Mouse (Mus musculus): ENCODE measurements around the gene Alkbh4. TPM values are rescaled to one million over a fixed set of nuclear protein-coding genes. Genes with fewer than 3 reads are reported as not detected.

Gene Alkbh4
- polyA plus RNA-seq, 1 experiment from 2014 or later, result 16.5 TPM

DNA sequence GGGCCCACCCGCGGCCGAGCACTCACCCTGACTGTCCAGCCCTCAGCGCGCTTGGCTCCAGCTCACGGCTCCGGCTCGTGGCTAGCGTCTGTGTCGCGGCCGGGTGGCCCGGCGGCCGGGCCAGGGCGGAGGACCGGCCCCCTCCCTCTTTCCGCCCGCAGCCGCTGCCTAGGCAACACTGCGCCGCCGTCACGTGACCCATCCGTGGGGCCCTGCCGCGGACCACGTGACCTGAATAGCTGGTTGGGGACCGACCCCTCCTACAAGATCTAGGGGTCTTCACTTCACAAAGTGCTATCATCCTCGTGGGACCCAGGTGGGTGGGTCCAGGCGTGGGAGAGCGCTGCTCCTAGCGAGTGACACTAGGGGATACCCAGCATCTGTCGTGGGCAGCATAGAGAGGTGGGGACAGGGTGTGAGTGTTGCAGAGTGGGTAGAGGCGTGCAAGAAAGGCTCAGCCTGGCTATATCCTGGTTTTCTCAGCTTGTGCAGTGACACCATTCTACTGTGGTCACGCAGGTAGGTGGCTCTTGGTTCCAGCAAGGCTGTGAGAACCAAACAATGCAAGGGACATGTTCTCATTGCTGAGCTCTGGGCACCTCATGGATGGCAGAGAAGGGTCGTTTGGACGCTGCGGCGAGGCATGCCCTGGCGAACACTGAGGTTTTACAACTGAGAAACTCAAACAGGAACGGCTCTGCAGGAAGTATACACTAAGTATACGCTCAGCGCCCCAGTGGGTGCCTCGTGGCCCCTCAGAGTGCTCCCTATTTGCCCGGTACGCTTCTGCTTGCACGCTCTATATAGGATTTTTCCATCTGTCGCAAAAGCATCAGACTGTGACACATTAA, 34.8 kb downstream of the Alkbh4 start, which contains the start of gene Orai2:
Gene Orai2 (minus strand): TSS at position 202 of the 851 bp plus-strand sequence.
- WGBS, result 3% methylated on average over 49 of the region's 49 CpGs

GRCm38 (mm10) chr5:136171363-136172341, 35.7 kb downstream of the Alkbh4 start:
- Histone ChIP-seq H3K4me3 (replicated peaks) (peak overlapping the region; percentile 59), H3K9me3 (no peaks in the 10 kb centered on the region), H3K4me1 (peaks cover 22% of the 10 kb centered on the region), H3K36me3 (no peaks in the 10 kb centered on the region), H3K9ac (no peak overlapping the region), H3K27ac (peak overlapping the region; percentile 73), H3K27me3 (replicated peaks) (no peaks in the 10 kb centered on the region), H3K4me2 (peak overlapping the region; percentile 95)
- no peak for ATAC-seq (ENCODE audit: insufficient read depth, low FRiP score, low read depth)
- 29% methylated on average over 17 of the region's 17 CpGs for WGBS

More for the DNA sequence above, 34.8 kb downstream of the Alkbh4 start, which contains the start of gene Orai2:
- no peaks in the 10 kb centered on the region for H3K9me3 ChIP-seq
- no peaks in the 10 kb centered on the region for H3K27me3 ChIP-seq (replicated peaks)
- H3K36me3 ChIP-seq, result no peaks in the 10 kb centered on the region
- H3K4me3 ChIP-seq (replicated peaks), result peak within 1 kb of the TSS; percentile 59
- H3K4me2 ChIP-seq, result peak within 1 kb of the TSS; percentile 95
- H3K9ac ChIP-seq, result peak within 1 kb of the TSS; percentile 44
- peaks cover 22% of the 10 kb centered on the region for H3K4me1 ChIP-seq
- ATAC-seq (ENCODE audit: insufficient read depth, low FRiP score, low read depth), result peak; percentile 82
- peak within 1 kb of the TSS; percentile 73 for H3K27ac ChIP-seq

- 75% methylated on average over 9 of the region's 9 CpGs for WGBS
- H3K9ac ChIP-seq, result no peak overlapping the region
- no peak for ATAC-seq (ENCODE audit: insufficient read depth, low FRiP score, low read depth)
- H3K4me2 ChIP-seq, result no peak overlapping the region
- peaks cover 22% of the 10 kb centered on the region for H3K4me1 ChIP-seq
- no peaks in the 10 kb centered on the region for H3K9me3 ChIP-seq
- no peaks in the 10 kb centered on the region for H3K27me3 ChIP-seq (replicated peaks)
- H3K4me3 ChIP-seq (replicated peaks), result no peak overlapping the region
- H3K27ac ChIP-seq, result no peak overlapping the region
- H3K36me3 ChIP-seq, result 0 out of 2 replicates have a peak, but pooled peaks cover 1% of the 10 kb centered on the region
Measured at GRCm38 (mm10) chr5:136172939-136173338, 37.0 kb downstream of the Alkbh4 start.

DNA sequence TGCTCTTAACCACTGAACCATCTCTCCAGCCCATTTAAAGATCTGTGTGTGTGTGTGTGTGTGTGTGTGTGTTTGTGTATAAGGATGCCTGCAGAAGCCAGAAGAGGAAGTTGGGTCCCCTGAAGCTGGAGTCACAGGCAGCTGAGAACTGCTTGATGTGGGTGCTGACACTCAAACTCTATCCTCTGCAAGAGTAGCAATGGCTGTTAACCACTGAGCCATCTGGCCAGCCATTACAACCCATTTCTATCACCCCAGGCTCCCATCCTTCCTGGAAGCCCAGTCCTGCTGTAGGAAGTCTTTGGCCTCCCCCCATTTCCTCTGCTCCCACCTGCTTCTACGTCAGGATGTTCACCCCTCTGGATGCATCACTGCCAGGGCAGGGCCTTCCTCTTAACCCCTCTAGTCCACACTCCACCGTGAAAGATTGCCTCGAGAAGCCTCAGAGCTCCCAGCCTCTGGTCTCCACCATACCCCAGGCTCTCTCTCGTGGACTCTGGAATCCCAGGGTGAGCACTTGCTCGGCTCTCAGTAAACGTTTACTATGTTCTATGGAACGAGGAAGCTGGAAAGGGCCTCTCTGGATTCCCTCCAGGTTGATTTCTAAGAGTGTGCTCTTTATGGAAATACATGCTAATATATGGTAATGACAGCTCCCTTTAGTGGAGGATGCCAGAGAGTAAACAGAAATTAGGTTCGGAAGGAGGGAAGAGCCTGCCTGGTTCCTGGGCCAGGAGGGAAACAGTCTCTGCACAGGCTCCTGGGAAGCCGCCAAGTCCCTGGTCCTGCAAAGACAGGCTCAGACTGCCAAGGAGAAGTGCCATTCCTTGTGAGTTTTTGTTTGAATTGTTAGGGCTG, 37.9 kb downstream of the Alkbh4 start:
- no peak for ATAC-seq (ENCODE audit: insufficient read depth, low FRiP score, low read depth)
- no peak overlapping the region for H3K4me3 ChIP-seq (replicated peaks)
- no peak overlapping the region for H3K4me2 ChIP-seq
- peaks cover 22% of the 10 kb centered on the region for H3K4me1 ChIP-seq
- H3K9ac ChIP-seq, result no peak overlapping the region
- H3K9me3 ChIP-seq, result no peaks in the 10 kb centered on the region
- H3K27ac ChIP-seq, result peak overlapping the region; percentile 23; the same call in 1 of the 2 replicates
- no peaks in the 10 kb centered on the region for H3K27me3 ChIP-seq (replicated peaks)
- H3K36me3 ChIP-seq, result peaks cover 8% of the 10 kb centered on the region; the same call in 1 of the 2 replicates
- WGBS, result 25% methylated on average over 9 of the region's 9 CpGs

DNA sequence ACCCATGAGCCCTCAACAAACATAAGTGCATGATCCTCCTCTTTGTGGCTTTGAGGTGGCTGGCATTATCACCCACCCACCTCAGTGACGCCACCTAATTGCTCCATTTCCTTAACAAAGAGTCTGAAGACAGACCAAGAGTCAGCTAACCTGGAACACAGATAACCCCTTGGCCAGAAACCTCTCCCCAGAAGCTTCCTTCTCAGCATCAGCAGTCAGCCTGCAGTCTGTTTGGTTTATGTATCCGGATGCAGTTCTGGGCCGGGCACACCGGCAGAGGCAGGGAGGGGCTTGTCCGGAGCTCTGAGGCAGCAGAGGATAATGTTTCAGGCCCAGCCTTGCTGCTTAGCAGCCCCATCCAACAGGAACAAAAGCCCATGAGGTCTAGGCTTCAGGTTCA, 43.6 kb downstream of the Alkbh4 start:
- Histone ChIP-seq H3K4me2 (no peak overlapping the region), H3K36me3 (peaks cover 36% of the 10 kb centered on the region), H3K9me3 (no peaks in the 10 kb centered on the region), H3K27ac (no peak overlapping the region), H3K4me1 (no peaks in the 10 kb centered on the region), H3K27me3 (replicated peaks) (no peaks in the 10 kb centered on the region), H3K4me3 (replicated peaks) (no peak overlapping the region), H3K9ac (no peak overlapping the region)
- WGBS, result 66% methylated on average over 5 of the region's 5 CpGs
- no peak for ATAC-seq (ENCODE audit: insufficient read depth, low FRiP score, low read depth)

DNA sequence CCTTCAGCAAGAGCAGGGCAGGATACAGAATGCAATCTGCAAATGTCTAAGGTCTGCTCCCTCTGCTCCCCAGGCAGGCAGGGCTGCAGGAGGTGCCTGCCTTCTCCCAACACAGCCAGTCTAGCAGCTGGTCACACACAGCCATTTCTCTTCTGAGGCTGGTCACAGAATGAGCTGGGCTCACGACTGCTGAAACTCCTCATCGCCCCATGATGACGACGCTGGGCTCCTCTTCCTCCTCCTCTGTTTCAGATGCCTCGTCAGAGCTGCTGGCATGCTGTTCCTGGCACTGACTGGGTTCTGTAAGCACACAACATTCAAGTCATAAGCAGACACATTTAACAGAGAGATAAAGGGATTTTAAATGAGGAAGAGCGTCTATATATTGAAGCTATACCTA, 45.3 kb downstream of the Alkbh4 start:
- WGBS, result 87% methylated on average over 6 of the region's 6 CpGs
- no peaks in the 10 kb centered on the region for H3K27me3 ChIP-seq (replicated peaks)
- no peaks in the 10 kb centered on the region for H3K4me1 ChIP-seq
- peaks cover 42% of the 10 kb centered on the region for H3K36me3 ChIP-seq
- ATAC-seq (ENCODE audit: insufficient read depth, low FRiP score, low read depth), result no peak
- no peaks in the 10 kb centered on the region for H3K9me3 ChIP-seq
- H3K9ac ChIP-seq, result no peak overlapping the region
- no peak overlapping the region for H3K4me2 ChIP-seq
- H3K27ac ChIP-seq, result no peak overlapping the region
- H3K4me3 ChIP-seq (replicated peaks), result no peak overlapping the region

DNA sequence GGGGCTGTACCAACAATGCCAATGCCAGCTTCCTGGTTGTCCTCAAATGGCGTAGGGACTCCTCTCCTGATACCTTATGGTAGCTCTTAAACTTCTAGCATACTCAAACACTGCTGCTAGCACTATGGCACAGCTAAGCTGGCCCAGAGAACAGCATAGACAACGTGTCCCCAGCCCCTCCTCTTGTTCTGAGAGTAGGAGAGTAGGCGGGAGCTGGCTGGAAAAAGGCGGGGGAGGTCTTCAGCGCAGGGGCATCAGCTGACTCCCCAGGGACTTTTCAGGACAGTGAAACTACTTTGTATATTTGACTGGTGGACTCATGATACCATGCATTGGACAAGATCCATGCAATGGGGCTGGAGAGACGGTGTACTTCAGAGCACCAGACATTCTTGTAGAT, 46.1 kb downstream of the Alkbh4 start:
- no peak overlapping the region for H3K9ac ChIP-seq
- H3K9me3 ChIP-seq, result no peaks in the 10 kb centered on the region
- 86% methylated on average over 6 of the region's 6 CpGs for WGBS
- no peak overlapping the region for H3K27ac ChIP-seq
- H3K4me3 ChIP-seq (replicated peaks), result no peak overlapping the region
- ATAC-seq (ENCODE audit: insufficient read depth, low FRiP score, low read depth), result no peak
- H3K4me2 ChIP-seq, result no peak overlapping the region
- no peaks in the 10 kb centered on the region for H3K27me3 ChIP-seq (replicated peaks)
- peaks cover 42% of the 10 kb centered on the region for H3K36me3 ChIP-seq
- no peaks in the 10 kb centered on the region for H3K4me1 ChIP-seq

DNA sequence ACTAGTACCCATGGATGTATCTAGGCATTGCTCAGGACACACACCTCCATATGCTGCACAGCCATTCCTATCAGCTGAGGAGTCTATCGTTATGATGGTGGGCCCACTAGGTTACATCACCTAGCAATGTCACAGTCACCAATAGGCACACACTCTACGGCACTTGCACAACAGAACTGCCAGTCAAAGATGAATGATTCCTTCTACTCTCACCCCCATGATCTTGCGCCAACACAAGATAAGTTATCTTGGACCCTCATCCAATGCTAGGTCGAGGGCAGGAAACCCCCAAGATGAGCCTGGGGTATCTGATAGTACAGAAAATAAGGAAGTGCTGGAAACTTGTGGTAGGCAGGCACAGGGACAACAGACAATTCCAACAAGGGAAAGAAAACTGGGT, 46.9 kb downstream of the Alkbh4 start:
- H3K27me3 ChIP-seq (replicated peaks), result no peaks in the 10 kb centered on the region
- ATAC-seq (ENCODE audit: insufficient read depth, low FRiP score, low read depth), result no peak
- no peak overlapping the region for H3K9ac ChIP-seq
- H3K4me2 ChIP-seq, result no peak overlapping the region
- no peak overlapping the region for H3K27ac ChIP-seq
- H3K4me1 ChIP-seq, result no peaks in the 10 kb centered on the region
- no peak overlapping the region for H3K4me3 ChIP-seq (replicated peaks)
- H3K9me3 ChIP-seq, result no peaks in the 10 kb centered on the region
- H3K36me3 ChIP-seq, result peaks cover 42% of the 10 kb centered on the region
- 85% methylated on average over 4 of the region's 4 CpGs for WGBS

DNA sequence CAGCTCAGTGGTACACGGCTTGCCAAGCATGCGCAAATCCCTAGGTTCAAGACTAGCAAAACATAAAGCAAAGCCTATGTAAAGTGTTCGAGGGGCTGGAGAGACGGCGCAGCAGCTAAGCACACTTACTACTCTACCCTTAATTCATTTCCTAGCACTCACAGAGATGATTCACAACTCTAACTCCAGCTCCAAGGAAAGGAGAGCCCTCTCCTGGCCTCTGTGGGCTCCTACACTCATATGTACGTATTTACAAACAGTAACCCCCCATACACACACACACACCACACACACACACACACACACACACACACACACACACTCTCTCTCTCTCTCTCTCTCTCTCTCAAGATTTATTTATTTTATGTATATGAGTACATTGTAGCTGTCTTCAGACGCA, 47.8 kb downstream of the Alkbh4 start:
- no peak overlapping the region for H3K27ac ChIP-seq
- peaks cover 37% of the 10 kb centered on the region for H3K36me3 ChIP-seq
- H3K4me1 ChIP-seq, result no peaks in the 10 kb centered on the region
- WGBS, result 91% methylated on average over 7 of the region's 7 CpGs
- no peak overlapping the region for H3K4me3 ChIP-seq (replicated peaks)
- ATAC-seq (ENCODE audit: insufficient read depth, low FRiP score, low read depth), result no peak
- no peaks in the 10 kb centered on the region for H3K9me3 ChIP-seq
- no peak overlapping the region for H3K4me2 ChIP-seq
- H3K27me3 ChIP-seq (replicated peaks), result no peaks in the 10 kb centered on the region
- H3K9ac ChIP-seq, result no peak overlapping the region

GRCm38 (mm10) chr5:136186723-136187122, 50.8 kb downstream of the Alkbh4 start:
- no peak overlapping the region for H3K4me3 ChIP-seq (replicated peaks)
- WGBS, result 37% methylated on average over 4 of the region's 4 CpGs
- H3K27ac ChIP-seq, result no peak overlapping the region
- no peak overlapping the region for H3K9ac ChIP-seq
- H3K4me1 ChIP-seq, result no peaks in the 10 kb centered on the region
- H3K4me2 ChIP-seq, result no peak overlapping the region
- ATAC-seq (ENCODE audit: insufficient read depth, low FRiP score, low read depth), result no peak
- no peaks in the 10 kb centered on the region for H3K9me3 ChIP-seq
- no peaks in the 10 kb centered on the region for H3K27me3 ChIP-seq (replicated peaks)
- H3K36me3 ChIP-seq, result peaks cover 26% of the 10 kb centered on the region; the same call in 1 of the 2 replicates
